Mouse (Mus musculus) CD4-positive, CD25-positive, alpha-beta regulatory T cell, adult 4 months (primary cell): ENCODE results near the gene Gm7544. TPM values are rescaled to one million over a fixed set of nuclear protein-coding genes. Genes with fewer than 3 reads are reported as not detected.
A peak's percentile ranks its signal among the peaks of the same experiment; 100 is the strongest.
"Not testable (repeated sequence)": the region's sequence is repeated elsewhere in the genome, so short reads cannot be mapped to it uniquely, and the experiment has no call there.

Experiments used
- ATAC-seq: one replicate; pipeline ENCODE4 v1.8.0; 2017
- polyA plus RNA-seq, 2 experiments: library from polyadenylated mRNA; unstranded; fragments of 100-300 nt; shearing (Covaris generic); gene quantifications; one replicate each; pipeline ENCODE4 v1.2.1; 2017

Gene Gm7544
- not detected for polyA plus RNA-seq

- ATAC-seq = peak; percentile 49
Observed at GRCm38 (mm10) chr1:82955913-82956312, at the start of gene Gm7544. Gene Gm7544 (minus strand): TSS chr1:82956013.

- not testable (repeated sequence) for ATAC-seq
Observed at GRCm38 (mm10) chr1:83000306-83000705, 44.5 kb upstream of the Gm7544 start, which contains the start of gene Gm47959. Gene Gm47959 (plus strand): TSS chr1:83000548.

GRCm38 (mm10) chr1:82993947-82994346 is 38.1 kb upstream of the Gm7544 start:
- ATAC-seq = no peak

GRCm38 (mm10) chr1:82992093-82992492 is 36.3 kb upstream of the Gm7544 start:
- ATAC-seq = no peak

GRCm38 (mm10) chr1:82991596-82991995 is 35.8 kb upstream of the Gm7544 start:
- ATAC-seq = no peak

GRCm38 (mm10) chr1:82991062-82991461 is 35.2 kb upstream of the Gm7544 start:
- no peak for ATAC-seq

- peak; percentile 91 for ATAC-seq
Observed at GRCm38 (mm10) chr1:82987530-82988198, 31.9 kb upstream of the Gm7544 start.

- ATAC-seq = no peak
Observed at GRCm38 (mm10) chr1:82986738-82987137, 30.9 kb upstream of the Gm7544 start.

GRCm38 (mm10) chr1:82977840-82978239 is 22.0 kb upstream of the Gm7544 start:
- ATAC-seq = no peak

GRCm38 (mm10) chr1:82975750-82976149 is 19.9 kb upstream of the Gm7544 start:
- peak; percentile 62 for ATAC-seq

- ATAC-seq = peak; percentile 9
Observed at GRCm38 (mm10) chr1:82974342-82974741, 18.5 kb upstream of the Gm7544 start.

- peak; percentile 90 for ATAC-seq
Observed at GRCm38 (mm10) chr1:82973901-82974300, 18.1 kb upstream of the Gm7544 start.

- ATAC-seq = no peak
Observed at GRCm38 (mm10) chr1:82973244-82973643, 17.4 kb upstream of the Gm7544 start.

- ATAC-seq = no peak
Observed at GRCm38 (mm10) chr1:82972046-82972445, 16.2 kb upstream of the Gm7544 start.

GRCm38 (mm10) chr1:82966413-82966812 is 10.6 kb upstream of the Gm7544 start:
- no peak for ATAC-seq

- ATAC-seq = no peak
Observed at GRCm38 (mm10) chr1:82959870-82960385, 4.1 kb upstream of the Gm7544 start, which contains the start of gene Gm47955. Gene Gm47955 (plus strand): TSS chr1:82960286.

GRCm38 (mm10) chr1:82948601-82949000 is 7.2 kb downstream of the Gm7544 start:
- no peak for ATAC-seq

- peak; percentile 60 for ATAC-seq
Observed at GRCm38 (mm10) chr1:82946029-82946428, 9.8 kb downstream of the Gm7544 start.

GRCm38 (mm10) chr1:82943295-82943694 is 12.5 kb downstream of the Gm7544 start, which contains the start of gene A030003K21Rik:
Gene A030003K21Rik (minus strand): TSS chr1:82943388.
- not testable (repeated sequence) for ATAC-seq

GRCm38 (mm10) chr1:82942505-82942904 is 13.3 kb downstream of the Gm7544 start:
- ATAC-seq = not testable (repeated sequence)

- ATAC-seq = no peak
Observed at GRCm38 (mm10) chr1:82938666-82939065, 17.1 kb downstream of the Gm7544 start.

GRCm38 (mm10) chr1:82931326-82931725 is 24.5 kb downstream of the Gm7544 start, which contains the start of gene Gm6217:
Gene Gm6217 (minus strand): TSS chr1:82931399.
- ATAC-seq = not testable (repeated sequence)

GRCm38 (mm10) chr1:82930558-82930957 is 25.3 kb downstream of the Gm7544 start:
- ATAC-seq = not testable (repeated sequence)

GRCm38 (mm10) chr1:82924650-82925049 is 31.2 kb downstream of the Gm7544 start, which contains the start of gene A030014E15Rik:
Gene A030014E15Rik (plus strand): TSS chr1:82924917.
- ATAC-seq = no peak
